Mouse (Mus musculus) liver, embryonic 14.5 days (tissue): ENCODE results near the gene Smarcad1. TPM values are rescaled to one million over a fixed set of nuclear protein-coding genes. Genes with fewer than 3 reads are reported as not detected.

ENCODE experiments used
- ATAC-seq: fragments of 200-750 bp; cut with Nextera tagmentation; 2 replicates; pipeline ENCODE4 v1.8.0; 2017; ENCODE audit warnings: moderate number of reproducible peaks, mild to moderate bottlenecking, moderate library complexity; ENCODE audit not compliant: insufficient read depth
- DNase-seq, 3 experiments: peaks; one replicate each; pipeline ENCODE4 v3.0.0-alpha.2; 2012 to 2013; ENCODE audit warnings: low read depth in 3 of 3, low spot score in 3 of 3
- H3K27ac ChIP-seq: fragments of 300-500 bp; sonication (generic); 2 replicates; pipeline ENCODE4 v1.5.1; 2014; ENCODE audit warnings: moderate library complexity, mild to moderate bottlenecking, control low read depth, inconsistent platforms
- H3K27me3 ChIP-seq: fragments of 300-500 bp; sonication (generic); 2 replicates; pipeline ENCODE4 v1.6.1; 2014; ENCODE audit warnings: mild to moderate bottlenecking, low read length, moderate library complexity; ENCODE audit not compliant: control insufficient read depth, insufficient read depth
- H3K36me3 ChIP-seq: fragments of 300-500 bp; sonication (generic); replicated peaks from 2 replicates; pipeline ENCODE4 v1.6.1; 2014; ENCODE audit warnings: low read depth; ENCODE audit not compliant: control insufficient read depth, insufficient read depth
- H3K4me1 ChIP-seq, 2 experiments: fragments of 200-500 bp in 1 of 2; fragments of 300-500 bp in 1 of 2; sonication (generic) in 1 of 2; replicated peaks; 2 replicates each; pipeline ENCODE4 v1.6.1; 2012 to 2014; ENCODE audit warnings: antibody characterized with exemption in 1 of 2, inconsistent platforms in 1 of 2, low read length in 1 of 2; ENCODE audit not compliant: control insufficient read depth in 2 of 2, insufficient read depth in 2 of 2
- H3K4me2 ChIP-seq: fragments of 300-500 bp; sonication (generic); 2 replicates; pipeline ENCODE4 v1.6.1; 2014; ENCODE audit warnings: low read depth, mild to moderate bottlenecking, control low read depth, moderate library complexity
- H3K4me3 ChIP-seq, 2 experiments: fragments of 200-500 bp in 1 of 2; fragments of 300-500 bp in 1 of 2; sonication (generic) in 1 of 2; 2 replicates each; pipeline ENCODE4 v1.5.1; 2012 to 2014; ENCODE audit warnings: low read depth in 2 of 2, low read length in 2 of 2, mild to moderate bottlenecking in 2 of 2, control low read depth in 1 of 2, inconsistent platforms in 1 of 2, moderate library complexity in 1 of 2; ENCODE audit not compliant: insufficient read depth in 1 of 2
- H3K9ac ChIP-seq: fragments of 300-500 bp; sonication (generic); replicated peaks from 2 replicates; pipeline ENCODE4 v1.6.1; 2014; ENCODE audit warnings: mild to moderate bottlenecking, control low read depth, moderate library complexity
- H3K9me3 ChIP-seq: fragments of 300-500 bp; sonication (generic); 2 replicates; pipeline ENCODE4 v1.6.1; 2016; ENCODE audit warnings: low read length, mixed read lengths; ENCODE audit not compliant: control insufficient read depth
- CTCF ChIP-seq: IDR thresholded peaks from 2 replicates; pipeline ENCODE4 v1.5.1; 2016; ENCODE audit warnings: antibody characterized with exemption, low read depth, control low read depth
- EP300 ChIP-seq: IDR thresholded peaks from 2 replicates; pipeline ENCODE4 v1.6.1; 2016; ENCODE audit warnings: antibody characterized with exemption, low read depth
- WGBS: fragments of 180-500 bp; shearing (Covaris S2); extraction: QIAGEN DNeasy Blood & Tissue Kit; methylation state at CpG from one replicate; pipeline ENCODE4 v1.1.7; 2014; ENCODE audit not compliant: insufficient replicate concordance; 5-methylcytosine and 5-hydroxymethylcytosine counted together
- polyA plus RNA-seq, 2 experiments: library from polyadenylated mRNA; depleted of rRNA in 1 of 2; stranded (reverse) in 1 of 2; unstranded in 1 of 2; fragments of >200 nt; fragmentation: Nextera tagmentation in 1 of 2; extraction: Ambion mirVana in 1 of 2; gene quantifications; 2 replicates each; pipeline versions ENCODE4 v1.2.1 to v1.2.3; 2012 to 2014

Gene Smarcad1
- polyA plus RNA-seq, 2 experiments: 14.2 to 17.6 TPM

- H3K9me3 ChIP-seq: no peaks in the 10 kb centered on the region
- no peak overlapping the region for H3K27ac ChIP-seq
- no peak for TF ChIP-seq EP300
- TF ChIP-seq CTCF: no peak
- H3K4me3 ChIP-seq: no peak overlapping the region
- H3K36me3 ChIP-seq: no peaks in the 10 kb centered on the region
- no peaks in the 10 kb centered on the region for H3K27me3 ChIP-seq
- no peak overlapping the region for H3K9ac ChIP-seq
- DNase-seq: no peak
- WGBS: 58% methylated on average over 3 of the region's 3 CpGs
- no peak overlapping the region for H3K4me2 ChIP-seq
- ATAC-seq: no peak
- no peaks in the 10 kb centered on the region for H3K4me1 ChIP-seq
Observed at GRCm38 (mm10) chr6:65153570-65153969, 111.2 kb downstream of the Smarcad1 start.

GRCm38 (mm10) chr6:65157042-65157441, 114.7 kb downstream of the Smarcad1 start:
- 68% methylated on average over 4 of the region's 4 CpGs for WGBS
- DNase-seq (no peak), ATAC-seq (no peak)
- H3K27ac ChIP-seq: no peak overlapping the region
- TF ChIP-seq CTCF (no peak), EP300 (no peak)
- no peaks in the 10 kb centered on the region for H3K4me1 ChIP-seq
- no peaks in the 10 kb centered on the region for H3K9me3 ChIP-seq
- H3K9ac ChIP-seq: no peak overlapping the region
- no peak overlapping the region for H3K4me2 ChIP-seq
- no peaks in the 10 kb centered on the region for H3K27me3 ChIP-seq
- H3K4me3 ChIP-seq: no peak overlapping the region
- H3K36me3 ChIP-seq: no peaks in the 10 kb centered on the region

- ATAC-seq: no peak
- no peak overlapping the region for H3K27ac ChIP-seq
- H3K9me3 ChIP-seq: no peaks in the 10 kb centered on the region
- no peak for DNase-seq
- 52% methylated on average over 4 of the region's 4 CpGs for WGBS
- no peaks in the 10 kb centered on the region for H3K27me3 ChIP-seq
- no peak overlapping the region for H3K9ac ChIP-seq
- H3K4me3 ChIP-seq: no peak overlapping the region
- H3K4me1 ChIP-seq: no peaks in the 10 kb centered on the region
- no peak overlapping the region for H3K4me2 ChIP-seq
- TF ChIP-seq EP300: no peak
- no peak for TF ChIP-seq CTCF
- H3K36me3 ChIP-seq: no peaks in the 10 kb centered on the region
Observed at GRCm38 (mm10) chr6:65159381-65159942, 117.1 kb downstream of the Smarcad1 start.

- Histone ChIP-seq H3K27ac (no peak overlapping the region), H3K36me3 (no peaks in the 10 kb centered on the region), H3K9me3 (no peaks in the 10 kb centered on the region), H3K27me3 (no peaks in the 10 kb centered on the region), H3K4me2 (no peak overlapping the region), H3K9ac (no peak overlapping the region), H3K4me3 (no peak overlapping the region), H3K4me1 (no peaks in the 10 kb centered on the region)
- no peak for ATAC-seq
- TF ChIP-seq CTCF (no peak), EP300 (no peak)
- no peak for DNase-seq
- 27% methylated on average over 6 of the region's 6 CpGs for WGBS
Observed at GRCm38 (mm10) chr6:65164137-65164536, 121.8 kb downstream of the Smarcad1 start.

GRCm38 (mm10) chr6:65164977-65165376, 122.6 kb downstream of the Smarcad1 start:
- 20% methylated on average over 5 of the region's 5 CpGs for WGBS
- Histone ChIP-seq H3K4me1 (no peaks in the 10 kb centered on the region), H3K9me3 (no peaks in the 10 kb centered on the region), H3K9ac (no peak overlapping the region), H3K4me2 (no peak overlapping the region), H3K36me3 (no peaks in the 10 kb centered on the region), H3K27ac (no peak overlapping the region), H3K4me3 (no peak overlapping the region), H3K27me3 (no peaks in the 10 kb centered on the region)
- DNase-seq (no peak), ATAC-seq (no peak)
- TF ChIP-seq EP300: no peak
- TF ChIP-seq CTCF: no peak

Other genes with a start within 250 kb of the Smarcad1 start
- gene Hpgds, start 102.3 kb downstream of the Smarcad1 start, polyA plus RNA-seq (2012; rRNA removed): 0.76 and 1.7 TPM in 2 replicates
- gene Hpgds, start 102.3 kb downstream of the Smarcad1 start, polyA plus RNA-seq (2014; fragmentation: Nextera tagmentation; extraction: Ambion mirVana): 2.0 and 4.1 TPM in 2 replicates